Mouse (Mus musculus) retina, postnatal 7 days (tissue): Measurements from ENCODE around the gene Gcsh.

ENCODE experiments used
- DNase-seq: peaks from one replicate; pipeline ENCODE4 v3.0.0-alpha.2; 2012; ENCODE audit warnings: low read depth, low spot score

The Gcsh gene

DNA sequence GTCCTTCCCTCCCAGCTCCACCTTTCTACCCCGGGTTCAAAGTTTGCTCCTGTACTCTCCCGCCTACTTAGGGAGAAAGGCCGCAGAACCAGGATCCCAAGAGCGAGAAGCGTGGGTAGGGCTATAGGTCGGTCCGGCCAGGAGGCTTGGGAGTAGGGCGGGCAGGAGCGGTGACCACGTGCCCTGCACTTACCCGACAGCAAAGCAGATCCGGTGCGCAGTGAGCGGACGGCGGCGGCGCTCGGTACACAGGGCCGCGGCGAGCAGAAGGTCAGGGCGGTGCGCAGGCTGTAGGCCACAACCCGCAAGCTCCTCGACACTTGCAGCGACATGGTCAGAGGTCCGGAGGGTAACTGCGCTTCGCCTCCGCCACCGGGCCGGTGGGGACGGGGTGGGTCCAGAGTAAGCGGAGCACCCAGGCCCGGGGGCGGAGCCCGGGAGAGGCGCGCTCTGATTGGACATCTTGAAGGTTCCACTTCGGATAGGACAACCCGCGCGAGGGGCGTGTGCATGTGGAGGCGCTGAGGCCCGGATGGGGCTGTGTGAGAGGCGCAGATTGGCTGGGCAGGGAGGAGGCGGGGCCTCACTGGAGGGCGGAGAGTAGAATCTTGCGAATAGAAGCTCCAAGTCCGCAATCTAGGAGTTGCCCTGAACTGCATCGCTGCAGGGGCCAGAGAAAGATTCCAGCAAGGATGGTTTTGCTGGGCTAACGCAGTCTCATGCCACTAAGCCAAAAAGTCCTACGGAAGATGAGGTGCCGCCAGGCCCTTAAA is at the start of gene Gcsh:
Gene Gcsh, minus strand, starts transcription at position 443 of the 773 bp plus-strand sequence.
- peak; percentile 95 for DNase-seq

GRCm38 (mm10) chr8:117039843-117040242 is 46.5 kb upstream of the Gcsh start:
- DNase-seq: no peak

- DNase-seq: no peak
Observed at GRCm38 (mm10) chr8:117037374-117037935, 44.1 kb upstream of the Gcsh start.

DNA sequence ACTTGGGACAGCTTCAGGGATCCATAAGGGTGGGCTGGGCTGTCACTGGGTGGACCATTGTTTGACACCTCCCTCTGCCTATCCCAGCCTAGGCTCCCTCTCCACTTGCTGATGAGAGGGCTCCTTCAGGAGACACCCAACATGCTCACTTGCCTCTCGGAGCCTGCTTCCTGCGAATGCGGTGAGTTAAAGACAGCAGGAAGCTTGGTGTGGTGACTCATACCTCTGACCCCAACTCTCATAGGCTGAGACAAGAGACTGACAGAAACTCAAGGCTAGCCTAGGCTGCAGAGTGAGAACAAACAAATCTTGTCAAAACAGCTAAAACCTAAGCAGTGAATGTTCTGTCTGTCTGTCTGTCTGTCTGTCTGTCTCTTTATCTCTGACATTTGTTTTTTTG is 40.1 kb upstream of the Gcsh start:
- DNase-seq: no peak

DNA sequence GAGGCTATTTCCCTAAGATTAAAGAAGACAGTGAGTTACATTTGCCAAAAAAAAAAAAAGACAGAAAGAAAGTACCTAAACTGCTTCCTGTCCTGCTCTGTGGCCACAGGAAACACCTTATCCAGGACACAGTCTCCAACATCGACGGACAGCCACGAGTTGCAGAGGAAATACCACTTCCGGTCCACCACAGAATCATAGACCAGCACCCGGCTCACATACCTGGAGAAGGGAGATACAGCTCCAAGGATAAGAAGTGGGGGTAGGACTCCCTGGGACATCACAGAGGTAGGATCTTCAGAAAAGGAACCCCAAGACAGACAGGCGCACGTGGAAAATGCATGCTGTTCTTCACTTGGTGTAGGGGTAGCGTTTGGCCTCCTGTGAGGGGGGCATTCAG is 39.3 kb upstream of the Gcsh start:
- no peak for DNase-seq

GRCm38 (mm10) chr8:117031476-117031875 is 38.1 kb upstream of the Gcsh start:
- DNase-seq: no peak

DNA sequence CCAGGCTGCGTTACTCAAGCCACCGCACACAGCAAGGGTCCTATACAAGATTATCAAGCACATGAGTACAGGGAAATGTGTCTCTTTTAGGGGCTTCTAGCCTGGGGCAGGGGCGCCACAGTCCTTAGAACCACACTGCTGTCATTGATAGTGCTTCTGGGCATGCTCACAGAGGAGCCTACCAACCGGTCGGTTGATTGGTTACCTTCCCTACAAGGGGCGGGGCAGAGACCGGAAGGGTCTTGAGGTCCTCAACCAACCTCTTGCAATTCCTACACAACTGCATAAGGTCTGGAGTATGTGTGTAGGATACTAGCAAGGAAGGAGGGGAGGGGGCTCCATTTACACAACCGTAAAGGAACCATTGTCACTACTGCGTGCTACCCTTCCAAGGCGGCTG is 35.3 kb upstream of the Gcsh start:
- DNase-seq: no peak

DNA sequence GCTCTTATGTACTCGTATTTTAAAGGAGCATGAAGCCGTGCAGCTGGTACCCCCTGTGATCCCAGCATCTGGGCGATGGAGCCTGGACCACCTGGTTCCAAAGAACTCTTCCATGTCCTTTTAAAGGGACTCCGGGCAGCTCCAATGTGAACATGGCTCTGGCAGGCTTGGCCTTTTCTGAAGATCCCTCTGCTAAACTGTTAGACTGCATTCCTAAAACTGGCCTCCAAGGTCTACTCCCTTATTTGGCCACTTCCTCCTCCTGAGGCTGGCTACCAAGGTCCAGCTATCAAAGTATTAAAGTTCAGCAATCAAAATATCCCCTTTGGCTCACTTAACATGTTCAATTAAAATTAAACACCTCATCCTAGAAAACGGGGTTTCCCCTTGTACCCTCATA is 34.3 kb upstream of the Gcsh start:
- DNase-seq: no peak

DNA sequence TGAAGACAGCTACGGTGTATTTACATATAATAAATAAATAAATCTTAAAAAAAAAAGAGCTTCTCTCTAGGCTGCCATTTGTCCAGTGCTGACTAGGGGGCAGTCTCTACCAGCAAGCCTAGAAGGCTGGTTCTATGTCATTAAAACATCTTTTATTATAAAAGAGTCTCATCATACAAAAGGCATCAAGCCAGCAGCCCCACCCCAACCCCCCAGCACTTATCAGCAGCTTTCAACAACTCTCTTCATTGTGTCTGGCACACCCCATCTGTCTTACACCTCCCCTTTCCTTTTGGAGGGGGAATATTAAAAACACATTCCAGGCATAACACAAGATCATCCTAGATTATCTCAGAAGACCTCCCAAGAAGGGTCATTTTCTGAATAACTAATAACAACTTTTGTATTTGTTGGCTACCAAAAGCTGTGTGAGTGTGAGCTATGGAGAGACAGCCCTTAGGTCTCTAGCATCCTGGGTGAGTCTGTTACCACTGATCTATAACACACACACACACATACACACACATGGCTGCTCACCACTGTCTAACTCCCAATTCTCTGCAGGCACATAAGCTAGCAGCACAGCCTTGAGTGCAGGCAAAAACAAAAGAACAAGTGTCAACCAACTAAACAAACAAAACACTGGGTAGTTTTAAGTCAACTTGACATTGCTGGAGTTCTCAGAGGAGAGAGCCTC is 29.1 kb upstream of the Gcsh start:
- no peak for DNase-seq

DNA sequence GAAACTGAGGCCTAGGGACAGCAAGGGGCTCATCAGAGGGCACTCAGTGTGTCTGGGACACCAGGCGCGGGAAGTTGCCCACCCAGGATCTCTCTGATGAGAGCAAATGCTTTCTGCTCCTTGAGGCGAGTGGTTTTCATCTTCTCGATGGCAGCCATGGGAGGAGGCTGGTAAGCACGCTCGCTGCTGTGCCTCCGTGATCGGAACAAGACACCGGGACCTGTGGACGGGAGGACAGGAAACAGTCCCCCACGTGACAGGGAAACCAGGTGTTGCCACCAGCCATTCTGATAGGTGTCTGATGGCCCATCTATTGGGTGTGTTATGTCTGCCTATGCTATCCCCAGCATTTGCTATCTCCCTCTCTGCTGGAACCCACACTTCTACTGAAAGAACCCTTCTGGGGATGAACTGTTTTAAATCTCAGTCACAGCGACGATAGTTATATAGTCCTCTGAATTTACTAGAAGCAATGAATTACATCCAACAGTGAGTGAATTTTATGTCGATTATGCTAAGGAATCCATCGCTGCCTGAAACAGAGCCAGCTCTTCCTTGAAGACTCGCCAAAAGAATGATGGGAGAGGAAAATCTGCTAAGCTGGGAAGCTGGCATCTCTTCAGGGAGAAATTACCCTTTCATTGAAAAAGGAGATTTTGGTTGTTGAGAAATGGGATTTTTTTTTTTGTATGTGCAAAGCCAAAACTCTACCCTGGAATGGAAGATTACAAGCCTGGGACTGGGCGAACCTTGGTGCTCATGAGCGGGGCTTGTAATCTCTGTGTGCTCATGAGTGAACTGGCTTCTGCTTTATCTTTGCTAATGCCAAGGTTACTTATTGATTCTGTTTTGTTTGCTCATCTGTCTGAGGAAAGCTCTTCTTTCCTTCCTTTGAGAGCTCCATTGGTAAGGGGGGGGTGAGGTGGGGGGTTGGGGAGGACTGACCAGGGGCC is 26.3 kb upstream of the Gcsh start:
- no peak for DNase-seq

DNA sequence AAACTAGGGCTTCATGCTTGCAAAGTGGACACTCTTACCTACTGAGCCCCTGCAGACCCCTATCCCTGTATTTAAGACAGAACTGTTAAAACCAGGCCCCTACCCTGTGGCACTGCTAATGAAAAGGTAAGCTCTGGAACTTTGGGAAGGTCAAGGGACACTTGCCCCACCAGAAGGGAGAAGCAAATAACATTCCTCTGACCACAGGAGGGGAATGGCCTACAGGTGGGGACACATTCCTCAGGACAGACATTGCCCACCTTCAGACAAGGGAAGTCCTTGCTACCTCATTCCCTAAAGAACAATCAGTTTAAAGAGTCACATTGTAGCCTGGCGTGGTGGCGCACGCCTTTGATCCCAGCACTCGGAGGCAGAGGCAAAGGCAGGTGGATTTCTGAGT is 24.6 kb upstream of the Gcsh start:
- no peak for DNase-seq

DNA sequence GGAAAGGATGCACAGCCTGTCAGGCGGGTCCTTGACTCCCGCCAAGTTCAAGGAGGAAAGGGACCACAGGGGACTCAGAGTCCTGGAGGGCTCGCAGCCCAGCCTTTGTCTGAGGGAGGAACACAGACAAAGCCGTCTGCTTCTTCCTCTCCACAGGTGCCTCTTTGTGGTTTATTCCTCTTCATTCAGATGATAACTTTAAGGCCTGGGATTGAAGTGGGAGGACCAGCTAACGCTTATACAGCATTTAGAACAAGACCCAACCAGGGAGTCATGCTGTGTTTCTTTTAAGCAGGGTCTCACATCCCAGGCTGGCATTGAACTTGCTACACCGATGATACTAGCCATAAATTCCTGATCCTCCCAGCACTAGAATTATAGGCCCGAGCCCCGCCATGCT is 23.7 kb upstream of the Gcsh start:
- no peak for DNase-seq

DNA sequence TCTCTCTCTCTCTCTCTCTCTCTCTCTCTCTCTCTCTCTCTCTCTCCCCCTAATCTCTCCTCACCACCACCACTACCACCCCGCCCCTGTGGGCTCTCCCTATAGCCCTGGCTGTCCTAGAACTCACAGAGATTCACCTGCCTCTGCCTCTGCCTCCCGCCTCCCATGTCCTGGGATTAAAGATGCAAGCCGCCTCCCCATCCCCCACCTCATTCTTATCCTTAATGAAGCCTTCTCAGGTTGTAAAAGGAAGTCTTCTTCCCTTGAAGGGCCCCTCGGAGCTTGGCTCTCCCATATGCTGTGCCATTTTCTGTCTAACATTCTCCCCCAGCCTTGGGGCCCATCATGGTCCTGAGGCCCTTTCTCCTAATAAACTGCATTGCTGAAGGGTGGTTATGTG is 22.3 kb upstream of the Gcsh start:
- DNase-seq: no peak

GRCm38 (mm10) chr8:117011366-117011765 is 18.0 kb upstream of the Gcsh start:
- no peak for DNase-seq

- no peak for DNase-seq
Observed at GRCm38 (mm10) chr8:116994016-116994716, 829 bp upstream of the Gcsh start.

DNA sequence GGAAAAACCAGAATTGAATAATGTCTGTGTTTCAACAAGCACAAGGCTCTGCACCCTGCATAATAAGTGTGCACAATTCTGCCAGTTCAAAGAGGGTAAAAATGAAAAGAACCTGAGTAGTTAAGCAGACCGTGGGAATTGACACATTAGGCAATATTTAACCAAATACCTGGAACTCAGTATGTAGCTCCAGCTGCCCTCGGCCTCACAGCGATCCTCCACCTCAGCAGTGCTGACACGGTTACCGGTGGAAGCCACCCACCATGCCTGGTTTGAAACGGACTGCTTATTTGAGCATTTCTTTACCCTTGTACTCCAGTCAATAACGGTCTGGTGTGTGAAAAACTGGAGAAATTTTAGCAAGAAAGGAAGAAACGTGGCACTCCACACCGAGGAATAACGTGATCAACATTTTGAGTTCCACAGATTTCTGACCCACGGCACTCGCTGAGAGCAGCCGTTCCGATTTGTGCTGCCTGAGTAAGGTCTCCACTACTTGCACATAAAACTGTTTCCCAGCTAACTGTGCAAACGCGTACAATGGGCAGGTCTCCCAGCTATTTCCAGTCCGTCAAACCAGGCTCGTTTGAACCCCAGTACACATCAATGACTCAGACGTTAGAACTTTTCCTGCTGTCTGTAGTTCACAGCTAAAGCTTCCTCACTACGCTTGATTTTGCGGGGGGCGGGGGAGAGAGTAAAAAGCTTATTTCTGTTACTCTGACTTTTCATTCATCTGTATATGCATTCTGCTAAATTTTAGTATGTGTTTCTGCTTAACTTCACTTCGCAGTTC is 963 bp downstream of the Gcsh start:
- no peak for DNase-seq

DNA sequence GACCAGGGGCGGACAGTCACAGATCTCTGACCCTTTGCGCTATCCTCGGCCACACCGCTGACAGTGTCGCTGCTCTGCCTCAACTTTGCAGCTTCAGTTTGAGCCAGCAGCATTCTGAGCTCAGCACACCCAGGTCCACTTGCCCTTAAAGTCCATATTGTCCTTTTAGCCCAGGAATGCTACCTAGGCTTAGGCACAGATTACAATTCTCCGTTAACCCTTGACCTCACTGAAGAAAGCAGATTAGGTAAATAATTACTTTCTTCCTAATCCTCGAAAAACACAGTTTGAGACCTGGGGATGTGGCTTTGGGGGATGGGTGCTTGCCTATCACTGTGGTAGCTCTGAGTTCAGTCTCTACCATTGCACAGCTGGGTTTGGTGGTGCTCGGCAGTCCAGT is 2.1 kb downstream of the Gcsh start:
- DNase-seq: no peak

GRCm38 (mm10) chr8:116989842-116990241 is 3.5 kb downstream of the Gcsh start:
- DNase-seq: no peak

DNA sequence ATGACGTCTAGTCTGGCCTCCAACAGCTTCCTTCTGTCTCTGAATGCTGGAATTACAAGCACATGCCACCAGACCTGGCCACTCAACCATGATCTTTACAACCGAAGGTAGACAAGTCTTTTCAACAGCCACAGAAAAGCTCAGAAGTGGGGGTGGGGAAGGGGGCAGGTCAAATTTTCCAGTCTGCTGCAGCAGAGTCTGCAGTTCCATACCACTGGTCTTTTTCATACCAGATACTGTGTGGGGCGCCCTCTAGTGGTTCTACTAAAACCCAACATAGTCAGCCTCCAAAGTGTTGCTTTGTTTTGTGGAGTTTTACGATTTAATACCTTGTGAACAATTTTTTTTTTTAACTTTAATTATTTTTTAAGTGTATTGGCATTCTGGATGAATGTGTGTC is 13.2 kb downstream of the Gcsh start:
- DNase-seq: peak; percentile 54

DNA sequence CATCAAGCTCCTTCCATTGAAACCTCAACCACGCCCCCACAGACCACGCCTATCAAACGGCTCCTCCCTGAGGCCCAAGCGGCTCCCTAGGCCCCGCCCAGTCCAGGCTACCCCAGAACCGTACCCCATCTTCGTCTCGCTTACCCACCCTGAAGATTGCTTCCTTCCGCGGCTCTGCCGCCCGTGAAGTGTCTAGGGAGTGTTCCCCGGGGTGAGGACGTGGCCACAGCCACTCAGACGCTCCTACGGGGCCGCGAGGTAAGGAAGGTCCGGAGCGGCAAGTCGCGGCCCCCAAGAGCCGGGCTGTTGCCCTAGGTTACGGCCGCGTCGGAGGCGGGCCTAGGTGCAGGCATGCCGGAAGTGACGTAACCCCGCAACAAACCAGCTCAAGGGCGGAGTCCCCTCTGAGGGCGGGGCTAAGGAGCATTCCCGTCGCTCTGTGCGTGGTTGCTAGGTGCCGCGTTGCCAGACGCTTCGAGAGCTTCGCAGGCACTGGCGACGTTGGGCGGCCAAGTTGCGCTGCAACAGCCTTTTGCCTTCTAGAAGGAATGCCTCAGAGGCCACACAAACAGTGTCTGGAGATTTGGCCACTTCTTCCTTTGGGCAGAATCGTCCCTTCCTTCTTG is 14.6 kb downstream of the Gcsh start, which contains the start of gene 1700030J22Rik:
Gene 1700030J22Rik, minus strand, starts transcription at position 329 of the 626 bp plus-strand sequence.
- DNase-seq: peak; percentile 97
